Mouse (Mus musculus): Measurements from ENCODE around the gene 4930558K02Rik. TPM values are rescaled to one million over a fixed set of nuclear protein-coding genes. Genes with fewer than 3 reads are reported as not detected.

The 4930558K02Rik gene
- 0.15 and 0.21 TPM in 2 replicates for polyA plus RNA-seq (2012; rRNA removed)

DNA sequence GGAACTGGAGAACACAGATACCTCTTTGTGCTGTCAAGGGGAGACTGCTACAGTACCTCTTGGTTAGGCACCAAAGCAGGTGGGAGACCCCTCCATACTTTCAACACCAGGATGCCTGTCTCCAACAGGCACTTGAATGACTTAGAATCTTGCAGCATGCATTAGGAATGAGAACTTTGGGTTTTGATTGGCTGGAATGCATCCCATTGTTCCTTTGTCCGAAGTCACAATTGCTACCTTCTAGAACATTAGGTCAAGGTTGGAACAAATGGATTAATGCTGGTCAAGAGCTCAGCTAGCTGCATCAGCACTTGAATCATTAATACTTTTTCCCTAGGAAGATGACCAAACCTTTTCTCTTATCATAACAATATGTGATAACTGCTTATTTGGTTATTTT is at the start of gene 4930558K02Rik:
TSS of gene 4930558K02Rik (minus strand) at position 101 of the 400 bp plus-strand sequence.
- Histone ChIP-seq H3K4me1 (ENCODE audit: control insufficient read depth, insufficient read depth, low read length) (no peaks in the 10 kb centered on the region), H3K4me3 (ENCODE audit: insufficient read depth, low read length) (no peak within 1 kb of the TSS), H3K27ac (ENCODE audit: insufficient read depth, low read length) (no peak within 1 kb of the TSS)
- TF ChIP-seq CTCF (IDR thresholded peaks at IDR 0.05; ENCODE audit: extremely low read depth, insufficient read depth, low read length), result no peak
- no peak for TF ChIP-seq POLR2A (IDR thresholded peaks at IDR 0.05; ENCODE audit: extremely low read depth, insufficient read depth, low read length)

DNA sequence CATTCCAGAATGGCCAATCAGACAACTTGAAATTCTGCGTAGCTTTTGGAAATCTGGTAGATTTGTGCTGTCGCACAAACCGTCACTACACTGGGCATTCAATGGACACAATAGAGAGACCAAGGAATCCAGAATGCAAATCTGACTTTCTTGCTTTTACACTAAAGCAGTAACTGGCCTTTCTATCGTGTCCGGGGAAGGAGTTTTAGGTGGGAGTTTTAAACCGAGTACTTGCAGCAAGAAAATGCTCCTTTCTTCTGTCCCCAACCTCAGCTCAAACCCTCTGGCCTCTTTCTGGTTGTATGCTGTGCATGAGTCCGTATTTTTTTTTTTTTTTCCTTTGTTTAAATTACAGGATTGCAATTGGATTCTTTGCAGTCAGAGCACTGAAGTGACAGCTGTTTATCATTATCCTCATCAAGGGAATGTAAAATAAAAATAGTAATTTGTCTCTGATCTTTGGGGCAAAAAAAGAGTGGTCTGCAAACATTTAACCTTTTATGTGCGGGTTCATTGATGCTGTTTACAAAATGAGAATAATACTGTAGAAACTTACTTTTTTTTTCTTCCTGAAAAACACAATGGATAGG is 44.3 kb upstream of the 4930558K02Rik start:
- H3K4me3 ChIP-seq (ENCODE audit: insufficient read depth, low read length), result no peak overlapping the region
- no peak overlapping the region for H3K27ac ChIP-seq (ENCODE audit: insufficient read depth, low read length)
- no peaks in the 10 kb centered on the region for H3K4me1 ChIP-seq (ENCODE audit: control insufficient read depth, insufficient read depth, low read length)
- TF ChIP-seq POLR2A (IDR thresholded peaks at IDR 0.05; ENCODE audit: extremely low read depth, insufficient read depth, low read length) (no peak), CTCF (IDR thresholded peaks at IDR 0.05; ENCODE audit: extremely low read depth, insufficient read depth, low read length) (no peak)

DNA sequence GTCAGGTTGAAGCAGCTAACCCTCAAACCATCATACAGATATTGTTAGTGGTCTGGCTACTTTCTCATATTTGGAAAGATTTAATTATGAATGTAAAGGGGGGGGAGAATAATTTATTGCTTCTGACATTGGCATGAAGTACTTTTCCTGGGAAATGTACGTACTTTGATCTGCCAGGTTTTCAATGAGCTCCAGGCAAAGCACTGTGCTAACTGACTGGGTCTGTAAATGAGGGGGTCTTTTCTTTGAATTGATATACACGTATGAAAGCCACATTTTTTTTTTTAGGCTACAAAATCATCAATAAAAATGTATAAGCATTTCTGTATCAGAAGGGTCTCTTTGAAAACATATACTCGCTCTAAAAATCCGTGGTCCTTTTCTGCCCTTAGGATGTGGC is 41.3 kb upstream of the 4930558K02Rik start:
- no peaks in the 10 kb centered on the region for H3K4me1 ChIP-seq (ENCODE audit: control insufficient read depth, insufficient read depth, low read length)
- TF ChIP-seq CTCF (IDR thresholded peaks at IDR 0.05; ENCODE audit: extremely low read depth, insufficient read depth, low read length) (no peak), POLR2A (IDR thresholded peaks at IDR 0.05; ENCODE audit: extremely low read depth, insufficient read depth, low read length) (no peak)
- H3K27ac ChIP-seq (ENCODE audit: insufficient read depth, low read length), result no peak overlapping the region
- no peak overlapping the region for H3K4me3 ChIP-seq (ENCODE audit: insufficient read depth, low read length)

DNA sequence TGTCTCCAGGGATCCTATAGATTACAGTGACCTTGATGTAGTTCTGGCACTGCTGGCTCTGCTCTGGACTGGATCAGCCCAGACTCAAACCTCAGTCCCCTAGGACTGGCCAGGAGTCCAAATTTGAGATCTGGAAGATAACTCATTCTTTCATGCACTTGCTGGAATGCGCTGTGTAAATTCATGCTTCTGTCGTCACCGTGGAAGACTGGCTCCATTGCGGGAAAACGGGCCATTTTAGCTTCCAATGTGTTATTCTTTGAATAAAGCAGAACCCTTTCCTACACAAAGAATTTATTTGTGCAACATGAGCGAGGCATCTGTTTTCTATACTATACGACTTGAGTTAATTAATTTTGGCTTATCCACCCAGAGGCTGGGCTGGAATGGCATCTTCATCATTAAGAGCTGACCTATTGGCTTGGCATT is 40.9 kb upstream of the 4930558K02Rik start:
- Histone ChIP-seq H3K4me3 (ENCODE audit: insufficient read depth, low read length) (no peak overlapping the region), H3K27ac (ENCODE audit: insufficient read depth, low read length) (no peak overlapping the region), H3K4me1 (ENCODE audit: control insufficient read depth, insufficient read depth, low read length) (no peaks in the 10 kb centered on the region)
- TF ChIP-seq CTCF (IDR thresholded peaks at IDR 0.05; ENCODE audit: extremely low read depth, insufficient read depth, low read length), result no peak
- TF ChIP-seq POLR2A (IDR thresholded peaks at IDR 0.05; ENCODE audit: extremely low read depth, insufficient read depth, low read length), result no peak

DNA sequence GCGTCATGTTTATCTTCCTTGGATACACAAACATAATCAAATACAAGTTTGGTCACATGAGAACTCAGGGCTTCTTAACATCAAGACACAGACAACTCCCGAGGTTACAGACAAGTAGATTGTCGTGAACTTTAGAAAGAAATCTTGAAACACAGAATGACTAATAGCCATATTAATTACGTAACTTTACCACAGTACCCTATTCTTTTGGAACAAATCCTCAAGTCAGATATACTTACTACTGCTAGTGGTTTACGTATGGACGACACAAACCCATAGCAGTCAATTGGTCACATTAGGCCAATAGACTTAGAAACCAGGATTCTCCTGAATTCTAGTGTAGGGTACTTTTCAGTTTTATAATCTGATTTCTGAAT is 39.2 kb upstream of the 4930558K02Rik start:
- H3K27ac ChIP-seq (ENCODE audit: insufficient read depth, low read length), result no peak overlapping the region
- no peaks in the 10 kb centered on the region for H3K4me1 ChIP-seq (ENCODE audit: control insufficient read depth, insufficient read depth, low read length)
- no peak for TF ChIP-seq POLR2A (IDR thresholded peaks at IDR 0.05; ENCODE audit: extremely low read depth, insufficient read depth, low read length)
- TF ChIP-seq CTCF (IDR thresholded peaks at IDR 0.05; ENCODE audit: extremely low read depth, insufficient read depth, low read length), result no peak
- H3K4me3 ChIP-seq (ENCODE audit: insufficient read depth, low read length), result no peak overlapping the region

DNA sequence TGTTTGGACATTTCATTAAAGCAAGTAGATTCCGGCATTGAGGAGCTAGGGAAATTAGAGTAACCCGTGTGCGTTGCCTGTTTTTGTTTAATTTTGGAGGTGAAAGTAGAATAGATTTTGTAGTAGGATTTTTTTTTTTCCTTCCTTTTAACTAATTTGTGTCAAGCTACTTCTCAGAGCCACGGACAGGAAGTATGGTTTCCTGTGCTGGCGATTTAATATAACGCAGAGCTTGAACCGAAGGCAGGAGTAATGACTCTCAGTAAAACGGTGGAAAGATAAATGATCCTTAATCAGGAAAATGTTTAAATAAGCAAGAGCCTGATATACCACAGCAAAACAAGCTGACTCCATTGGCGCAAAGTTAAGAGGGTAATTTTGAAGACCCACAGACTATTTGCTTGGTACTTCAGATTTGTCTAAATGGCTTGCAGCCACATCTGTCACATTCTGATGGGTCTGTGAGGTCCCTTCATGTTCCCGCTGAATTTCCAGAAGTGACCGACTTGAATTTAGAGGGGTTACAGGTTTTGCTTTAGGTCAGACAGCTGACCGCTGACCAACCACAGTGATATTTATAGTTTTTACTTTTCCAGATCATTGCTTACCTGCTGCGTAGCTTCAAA is 38.7 kb upstream of the 4930558K02Rik start:
- no peaks in the 10 kb centered on the region for H3K4me1 ChIP-seq (ENCODE audit: control insufficient read depth, insufficient read depth, low read length)
- H3K4me3 ChIP-seq (ENCODE audit: insufficient read depth, low read length), result no peak overlapping the region
- no peak overlapping the region for H3K27ac ChIP-seq (ENCODE audit: insufficient read depth, low read length)
- no peak for TF ChIP-seq CTCF (IDR thresholded peaks at IDR 0.05; ENCODE audit: extremely low read depth, insufficient read depth, low read length)
- no peak for TF ChIP-seq POLR2A (IDR thresholded peaks at IDR 0.05; ENCODE audit: extremely low read depth, insufficient read depth, low read length)

DNA sequence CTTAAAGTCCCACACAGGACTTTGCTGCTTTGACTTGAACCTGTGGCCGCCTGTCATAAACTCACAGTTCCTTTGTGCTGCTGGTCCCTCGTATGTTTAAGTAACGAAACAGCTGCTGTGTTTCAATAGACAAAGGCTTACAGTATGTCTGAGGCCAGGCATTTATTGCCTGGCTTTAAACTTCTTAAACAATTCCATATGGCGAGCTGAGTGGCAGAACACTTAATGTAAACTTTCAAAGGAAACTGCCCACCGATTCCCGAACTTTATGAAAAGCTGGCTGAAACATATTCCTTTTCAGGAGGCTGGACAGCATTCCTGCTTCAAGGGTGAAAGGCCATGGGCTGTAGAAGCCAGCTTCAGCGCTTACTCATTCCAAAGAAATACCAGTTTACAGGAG is 37.5 kb upstream of the 4930558K02Rik start:
- H3K4me3 ChIP-seq (ENCODE audit: insufficient read depth, low read length), result no peak overlapping the region
- TF ChIP-seq CTCF (IDR thresholded peaks at IDR 0.05; ENCODE audit: extremely low read depth, insufficient read depth, low read length) (no peak), POLR2A (IDR thresholded peaks at IDR 0.05; ENCODE audit: extremely low read depth, insufficient read depth, low read length) (no peak)

DNA sequence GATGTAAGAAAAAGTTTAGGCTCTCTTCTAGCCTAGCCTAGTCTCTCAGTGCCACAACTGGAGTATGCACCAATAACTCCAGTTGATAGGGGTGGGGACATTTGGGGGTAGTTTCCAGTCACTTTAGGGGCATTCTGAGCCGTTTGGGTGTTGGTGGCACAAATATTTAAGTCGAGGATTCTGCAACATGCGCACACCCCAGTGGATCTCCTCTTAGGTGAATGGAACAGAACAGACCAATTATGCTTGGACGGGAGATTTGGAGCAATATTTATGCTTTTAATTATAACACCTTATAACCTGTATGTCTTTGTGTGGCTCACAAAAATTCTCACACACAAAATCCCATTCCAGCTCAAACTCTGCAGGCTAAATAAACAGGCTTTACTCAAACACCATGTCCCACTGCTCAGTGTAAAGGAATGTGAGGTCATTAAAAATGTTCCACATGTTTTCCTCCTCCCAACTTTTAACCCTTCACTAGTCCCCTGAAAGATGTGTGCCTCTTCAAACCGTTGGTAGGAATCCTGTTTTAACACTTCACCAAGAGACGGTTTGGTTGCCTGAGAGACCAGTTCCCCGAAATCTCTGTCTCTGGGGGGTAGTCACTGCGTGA is 35.9 kb upstream of the 4930558K02Rik start:
- H3K4me1 ChIP-seq (ENCODE audit: control insufficient read depth, insufficient read depth, low read length), result no peaks in the 10 kb centered on the region
- TF ChIP-seq POLR2A (IDR thresholded peaks at IDR 0.05; ENCODE audit: extremely low read depth, insufficient read depth, low read length) (no peak), CTCF (IDR thresholded peaks at IDR 0.05; ENCODE audit: extremely low read depth, insufficient read depth, low read length) (no peak)
- no peak overlapping the region for H3K4me3 ChIP-seq (ENCODE audit: insufficient read depth, low read length)
- no peak overlapping the region for H3K27ac ChIP-seq (ENCODE audit: insufficient read depth, low read length)

More for the DNA sequence above, 37.5 kb upstream of the 4930558K02Rik start:
- no peak overlapping the region for H3K27ac ChIP-seq (ENCODE audit: insufficient read depth, low read length)
- no peaks in the 10 kb centered on the region for H3K4me1 ChIP-seq (ENCODE audit: control insufficient read depth, insufficient read depth, low read length)

DNA sequence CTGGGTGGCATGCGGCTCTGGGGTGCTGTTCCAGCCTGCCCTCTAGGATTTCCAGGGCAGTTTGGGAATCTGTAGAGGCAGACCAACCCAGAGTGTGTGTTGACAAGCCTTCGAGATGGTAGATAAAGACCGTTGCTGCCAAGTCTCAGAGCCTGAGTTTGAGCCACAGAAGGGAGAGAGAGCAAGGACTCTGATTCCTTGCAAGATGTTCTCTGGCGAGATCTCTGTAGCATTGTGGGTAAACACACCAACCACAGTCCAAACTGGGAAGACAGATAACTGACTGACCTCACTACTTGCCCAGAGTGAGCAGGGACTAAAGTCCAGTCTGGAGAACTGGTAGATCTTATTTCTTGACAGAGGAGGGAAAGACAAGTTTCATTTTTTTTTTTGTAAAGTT is 34.1 kb upstream of the 4930558K02Rik start:
- H3K4me3 ChIP-seq (ENCODE audit: insufficient read depth, low read length), result no peak overlapping the region
- TF ChIP-seq CTCF (IDR thresholded peaks at IDR 0.05; ENCODE audit: extremely low read depth, insufficient read depth, low read length), result no peak
- TF ChIP-seq POLR2A (IDR thresholded peaks at IDR 0.05; ENCODE audit: extremely low read depth, insufficient read depth, low read length), result no peak
- H3K4me1 ChIP-seq (ENCODE audit: control insufficient read depth, insufficient read depth, low read length), result no peaks in the 10 kb centered on the region
- H3K27ac ChIP-seq (ENCODE audit: insufficient read depth, low read length), result no peak overlapping the region
